Mouse (Mus musculus) forebrain, embryonic 10.5 days (tissue): ENCODE data around the gene Plekha6. TPM values are rescaled to one million over a fixed set of nuclear protein-coding genes. Genes with fewer than 3 reads are reported as not detected.

Source experiments
- DNase-seq: peaks from one replicate; pipeline ENCODE4 v3.0.0-alpha.2; 2017; ENCODE audit warnings: low spot score; ENCODE audit errors: extremely low spot score
- H3K27ac ChIP-seq: fragments of 300-500 bp; sonication (generic); 2 replicates; pipeline ENCODE4 v1.5.1; 2016; ENCODE audit warnings: mild to moderate bottlenecking
- H3K27me3 ChIP-seq: fragments of 300-500 bp; sonication (generic); 2 replicates; pipeline ENCODE4 v1.6.1; 2016; ENCODE audit warnings: mild to moderate bottlenecking; ENCODE audit not compliant: poor library complexity, severe bottlenecking
- H3K36me3 ChIP-seq: fragments of 300-500 bp; sonication (generic); replicated peaks from 2 replicates; pipeline ENCODE4 v1.6.1; 2016; ENCODE audit warnings: mild to moderate bottlenecking, moderate library complexity
- H3K4me1 ChIP-seq: fragments of 300-500 bp; sonication (generic); 2 replicates; pipeline ENCODE4 v1.6.1; 2016
- H3K4me3 ChIP-seq: fragments of 300-500 bp; sonication (generic); 2 replicates; pipeline ENCODE4 v1.5.1; 2016; ENCODE audit warnings: mild to moderate bottlenecking, moderate library complexity
- H3K9me3 ChIP-seq: fragments of 300-500 bp; sonication (generic); 2 replicates; pipeline ENCODE4 v1.6.1; 2016; ENCODE audit warnings: mild to moderate bottlenecking, moderate library complexity
- WGBS: fragments of 180-500 bp; shearing (Covaris S2); methylation state at CpG from one replicate; pipeline ENCODE4 v1.1.7; 2016; 5-methylcytosine and 5-hydroxymethylcytosine counted together
- polyA plus RNA-seq: library from polyadenylated mRNA; unstranded; fragments of >200 nt; fragmentation: Nextera tagmentation; extraction: Ambion mirVana; gene quantifications from 2 replicates; pipeline ENCODE4 v1.2.1, GENCODE M21; 2016

The Plekha6 gene
- polyA plus RNA-seq, 1 experiment from 2014 or later, result 9.9 TPM

DNA sequence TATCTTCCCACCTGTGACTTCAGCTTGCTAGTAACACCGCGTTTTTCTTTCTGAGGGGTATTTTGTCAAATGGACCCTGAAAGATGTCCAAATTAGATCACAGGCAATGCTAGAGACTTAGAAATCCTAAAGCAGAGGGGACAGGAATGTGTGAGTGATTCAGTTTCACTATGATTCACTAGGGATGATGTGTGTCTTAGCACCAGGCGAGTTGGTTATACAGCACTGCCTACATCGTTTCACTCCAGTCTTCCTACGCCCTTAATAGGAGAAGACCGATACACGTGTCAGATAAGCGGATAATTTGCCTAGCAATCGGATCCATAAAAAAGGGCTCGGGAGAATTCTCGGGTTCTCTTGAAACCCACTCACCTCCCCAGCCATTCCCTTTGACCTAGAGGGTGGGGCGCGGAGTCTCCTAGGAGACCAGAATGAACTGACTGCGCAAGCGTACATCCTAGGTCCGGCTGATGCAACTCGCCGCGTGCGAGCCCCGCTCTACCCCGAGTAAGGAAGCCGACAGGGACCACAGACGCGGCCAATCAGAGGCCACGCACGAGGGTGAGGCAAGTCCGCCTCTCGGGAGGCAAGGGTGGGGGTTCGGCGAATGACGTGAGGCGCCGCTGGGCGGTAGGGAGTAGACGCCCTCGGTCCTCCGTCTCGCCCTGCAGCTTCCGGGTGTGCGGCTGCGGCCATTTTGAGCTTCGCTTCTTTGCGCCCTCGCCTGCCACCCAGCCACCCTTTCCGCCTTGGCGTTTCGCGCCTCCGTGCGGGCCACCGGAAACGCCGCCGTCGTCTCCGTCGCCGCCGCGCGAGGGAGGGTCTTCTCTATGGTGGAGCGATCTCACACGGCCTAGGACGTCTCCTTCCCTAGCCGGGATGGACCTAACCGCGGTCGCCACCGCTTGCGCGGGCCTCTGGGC, 33.1 kb upstream of the Plekha6 start, which contains the start of gene Ppp1r15b:
Ppp1r15b (plus strand) TSS at position 506 of the 923 bp plus-strand sequence.
- peak within 1 kb of the TSS; percentile 99 for H3K27ac ChIP-seq
- no peaks in the 10 kb centered on the region for H3K9me3 ChIP-seq
- peaks cover 68% of the 10 kb centered on the region for H3K4me1 ChIP-seq
- peak within 1 kb of the TSS; percentile 98 for H3K4me3 ChIP-seq
- H3K27me3 ChIP-seq, result no peaks in the 10 kb centered on the region
- H3K36me3 ChIP-seq, result peaks cover 37% of the 10 kb centered on the region
- peak; percentile 99 for DNase-seq
- WGBS, result 2% methylated on average over 72 of the region's 72 CpGs

DNA sequence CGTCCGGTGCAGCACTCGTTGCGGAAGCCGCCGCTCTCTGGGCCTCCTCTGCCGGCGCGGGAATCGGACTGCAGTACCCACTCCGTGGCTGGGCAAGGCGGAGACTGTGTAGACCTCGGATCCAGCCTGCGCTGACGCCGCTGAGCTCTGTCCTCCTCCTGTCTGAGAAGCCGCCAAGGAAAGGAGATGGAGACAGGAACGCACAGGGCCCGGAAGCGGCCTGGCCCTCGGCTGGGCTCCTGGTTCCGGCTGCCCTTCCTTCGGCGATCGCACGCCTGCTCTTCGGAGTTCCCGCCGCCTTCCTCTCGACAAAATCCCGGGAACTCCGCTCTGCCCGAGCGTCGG, 32.5 kb upstream of the Plekha6 start:
- no peaks in the 10 kb centered on the region for H3K9me3 ChIP-seq
- WGBS, result under 1% methylated on average over 35 of the region's 35 CpGs
- H3K27me3 ChIP-seq, result no peaks in the 10 kb centered on the region
- H3K4me1 ChIP-seq, result peaks cover 66% of the 10 kb centered on the region
- H3K36me3 ChIP-seq, result peaks cover 44% of the 10 kb centered on the region
- peak overlapping the region; percentile 99 for H3K27ac ChIP-seq
- no peak for DNase-seq
- H3K4me3 ChIP-seq, result peak overlapping the region; percentile 98

DNA sequence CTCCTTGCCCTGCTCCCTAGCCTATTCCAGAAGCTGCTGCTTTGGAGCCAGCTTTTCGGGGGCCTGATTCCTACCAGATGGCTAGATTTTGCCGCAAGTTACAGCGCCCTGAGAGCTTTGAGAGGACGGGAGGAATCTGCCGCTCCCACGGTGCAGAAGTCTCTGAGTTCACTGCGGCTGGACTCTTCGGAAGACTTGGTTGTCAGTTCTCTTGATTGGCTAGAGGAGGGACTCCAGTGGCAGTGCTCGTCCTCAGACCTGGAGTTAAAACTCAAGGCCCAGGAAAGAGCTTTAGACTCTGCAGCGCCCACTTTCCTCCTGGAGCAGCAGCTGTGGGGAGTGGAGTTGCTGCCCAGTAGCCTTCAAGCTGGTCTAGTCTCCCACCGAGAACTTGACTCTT, 32.1 kb upstream of the Plekha6 start:
- no peak for DNase-seq
- under 1% methylated on average over 11 of the region's 11 CpGs for WGBS
- Histone ChIP-seq H3K9me3 (no peaks in the 10 kb centered on the region), H3K27me3 (no peaks in the 10 kb centered on the region), H3K4me1 (peaks cover 64% of the 10 kb centered on the region), H3K36me3 (peaks cover 48% of the 10 kb centered on the region), H3K27ac (peak overlapping the region; percentile 99), H3K4me3 (peak overlapping the region; percentile 98)

DNA sequence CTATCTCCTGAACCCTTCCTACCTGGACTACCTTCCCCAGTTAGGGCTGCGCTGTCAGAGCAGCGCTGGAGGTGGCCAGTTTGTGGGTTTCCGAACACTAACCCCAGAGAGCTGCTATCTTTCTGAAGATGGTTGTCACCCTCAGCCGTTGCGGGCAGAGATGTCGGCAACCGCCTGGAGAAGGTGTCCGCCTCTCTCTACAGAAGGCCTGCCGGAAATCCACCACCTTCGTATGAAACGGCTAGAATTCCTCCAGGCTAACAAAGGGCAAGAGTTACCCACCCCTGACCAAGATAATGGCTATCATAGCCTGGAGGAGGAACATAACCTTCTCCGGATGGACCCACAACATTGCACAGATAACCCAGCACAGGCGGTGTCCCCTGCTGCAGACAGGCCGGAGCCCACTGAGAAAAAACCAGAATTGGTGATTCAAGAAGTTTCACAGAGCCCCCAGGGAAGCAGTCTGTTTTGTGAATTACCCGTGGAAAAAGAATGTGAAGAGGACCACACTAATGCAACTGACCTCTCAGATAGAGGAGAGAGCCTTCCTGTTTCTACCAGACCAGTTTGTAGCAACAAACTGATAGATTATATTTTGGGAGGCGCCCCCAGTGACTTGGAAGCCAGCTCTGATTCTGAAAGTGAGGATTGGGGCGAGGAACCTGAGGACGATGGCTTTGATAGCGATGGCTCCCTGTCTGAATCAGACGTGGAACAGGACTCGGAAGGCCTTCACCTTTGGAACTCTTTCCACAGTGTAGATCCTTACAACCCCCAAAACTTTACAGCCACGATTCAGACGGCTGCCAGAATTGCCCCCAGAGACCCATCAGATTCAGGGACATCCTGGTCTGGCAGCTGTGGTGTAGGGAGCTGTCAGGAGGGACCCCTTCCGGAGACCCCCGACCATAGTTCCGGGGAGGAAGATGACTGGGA, 31.4 kb upstream of the Plekha6 start:
- Histone ChIP-seq H3K4me1 (peaks cover 64% of the 10 kb centered on the region), H3K27ac (peak overlapping the region; percentile 99), H3K4me3 (peak overlapping the region; percentile 98), H3K27me3 (no peaks in the 10 kb centered on the region), H3K36me3 (peaks cover 55% of the 10 kb centered on the region), H3K9me3 (no peaks in the 10 kb centered on the region)
- no peak for DNase-seq
- 28% methylated on average over 26 of the region's 26 CpGs for WGBS

DNA sequence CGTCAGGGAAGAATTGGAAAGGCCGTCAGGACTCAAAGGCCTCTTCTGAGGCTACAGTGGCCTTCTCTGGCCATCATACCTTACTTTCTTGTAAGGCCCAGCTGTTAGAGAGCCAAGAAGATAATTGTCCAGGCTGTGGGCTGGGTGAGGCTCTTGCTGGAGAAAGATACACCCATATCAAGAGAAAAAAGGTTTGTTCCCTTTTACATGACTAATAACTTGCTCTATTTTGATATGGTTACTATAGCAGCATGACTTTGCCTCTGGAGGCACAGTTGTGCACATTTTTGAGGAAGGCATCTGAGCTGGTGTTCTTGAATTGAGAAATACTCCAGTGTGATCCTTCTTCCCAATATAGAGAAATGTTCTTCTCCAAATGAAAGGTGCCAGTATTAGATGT, 30.6 kb upstream of the Plekha6 start:
- 48% methylated on average over 2 of the region's 2 CpGs for WGBS
- DNase-seq, result no peak
- peaks cover 63% of the 10 kb centered on the region for H3K36me3 ChIP-seq
- peak overlapping the region; percentile 99; the same call in 1 of the 2 replicates for H3K27ac ChIP-seq
- peak overlapping the region; percentile 98 for H3K4me3 ChIP-seq
- H3K4me1 ChIP-seq, result peaks cover 64% of the 10 kb centered on the region
- H3K9me3 ChIP-seq, result no peaks in the 10 kb centered on the region
- no peaks in the 10 kb centered on the region for H3K27me3 ChIP-seq

DNA sequence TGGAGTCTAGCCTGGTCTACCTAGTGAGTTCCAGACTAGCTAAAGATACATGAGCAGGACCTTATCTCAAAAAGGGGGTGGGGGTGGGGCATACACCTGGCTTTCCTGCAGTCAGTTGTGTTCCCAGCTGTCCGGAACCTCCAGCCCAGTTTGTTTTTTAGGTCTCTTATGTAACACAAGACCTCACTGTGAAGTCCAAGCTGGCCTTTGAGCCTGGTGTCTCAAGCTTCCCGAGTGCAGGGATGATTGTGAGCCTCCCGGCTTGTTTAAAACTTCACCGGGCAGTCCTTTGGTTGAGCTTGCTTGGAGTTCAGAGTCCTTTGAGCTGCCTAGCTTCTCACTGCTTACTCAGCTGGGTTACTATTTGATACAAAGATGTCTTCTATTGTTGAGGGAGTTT, 29.9 kb upstream of the Plekha6 start:
- peaks cover 63% of the 10 kb centered on the region for H3K4me1 ChIP-seq
- 62% methylated on average over 4 of the region's 4 CpGs for WGBS

DNA sequence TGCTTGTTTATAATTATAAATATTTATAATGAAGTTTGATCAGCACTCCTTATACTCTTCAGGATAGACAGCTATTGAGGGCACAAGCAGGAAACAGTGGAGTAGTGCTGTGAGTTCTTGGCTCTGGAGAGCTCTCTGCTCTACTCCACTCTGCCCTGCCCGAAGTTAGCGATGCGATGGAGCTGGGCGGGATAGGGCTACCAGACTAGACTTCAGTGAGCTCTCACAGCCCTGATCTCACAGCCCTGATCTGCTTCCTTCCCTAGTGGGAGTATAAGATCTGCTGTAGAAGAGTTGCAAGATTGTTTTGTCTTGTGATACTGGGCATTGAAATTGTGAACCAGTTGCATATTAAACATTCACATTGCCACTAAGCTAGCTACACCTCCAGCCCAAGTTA, 29.1 kb upstream of the Plekha6 start:
- 76% methylated on average over 4 of the region's 4 CpGs for WGBS
- Histone ChIP-seq H3K4me1 (peaks cover 55% of the 10 kb centered on the region), H3K9me3 (no peaks in the 10 kb centered on the region), H3K27ac (no peak overlapping the region), H3K27me3 (no peaks in the 10 kb centered on the region), H3K36me3 (peaks cover 77% of the 10 kb centered on the region), H3K4me3 (peak overlapping the region; percentile 98)
- no peak for DNase-seq

More for the DNA sequence above, 29.9 kb upstream of the Plekha6 start:
- no peaks in the 10 kb centered on the region for H3K27me3 ChIP-seq
- no peaks in the 10 kb centered on the region for H3K9me3 ChIP-seq
- peak overlapping the region; percentile 98 for H3K4me3 ChIP-seq
- H3K36me3 ChIP-seq, result peaks cover 69% of the 10 kb centered on the region
- DNase-seq, result no peak
- H3K27ac ChIP-seq, result peak overlapping the region; percentile 6; the same call in 1 of the 2 replicates

DNA sequence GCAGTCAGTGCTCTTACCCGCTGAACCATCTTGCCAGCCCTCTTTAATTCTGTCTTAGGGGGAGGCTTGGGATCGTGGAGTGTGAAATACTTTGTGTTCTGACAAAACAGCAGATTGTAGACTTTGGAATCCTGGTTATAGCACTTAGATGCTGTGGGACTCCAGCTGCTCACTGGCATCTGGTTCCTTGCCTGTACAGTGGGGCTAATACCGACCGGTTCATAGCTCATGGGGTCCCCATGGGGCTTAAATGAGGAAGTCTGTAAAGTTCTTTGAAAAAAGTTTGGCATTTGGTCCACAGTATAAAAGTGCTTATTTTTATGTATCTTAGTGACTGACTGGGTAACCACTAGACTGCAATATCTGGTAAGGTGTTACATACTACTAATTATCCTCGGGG, 28.2 kb upstream of the Plekha6 start:
- Histone ChIP-seq H3K4me3 (peak overlapping the region; percentile 98; the same call in 1 of the 2 replicates), H3K36me3 (peaks cover 86% of the 10 kb centered on the region), H3K27ac (no peak overlapping the region), H3K4me1 (peaks cover 46% of the 10 kb centered on the region), H3K27me3 (no peaks in the 10 kb centered on the region), H3K9me3 (no peaks in the 10 kb centered on the region)
- 91% methylated on average over 5 of the region's 5 CpGs for WGBS
- no peak for DNase-seq

DNA sequence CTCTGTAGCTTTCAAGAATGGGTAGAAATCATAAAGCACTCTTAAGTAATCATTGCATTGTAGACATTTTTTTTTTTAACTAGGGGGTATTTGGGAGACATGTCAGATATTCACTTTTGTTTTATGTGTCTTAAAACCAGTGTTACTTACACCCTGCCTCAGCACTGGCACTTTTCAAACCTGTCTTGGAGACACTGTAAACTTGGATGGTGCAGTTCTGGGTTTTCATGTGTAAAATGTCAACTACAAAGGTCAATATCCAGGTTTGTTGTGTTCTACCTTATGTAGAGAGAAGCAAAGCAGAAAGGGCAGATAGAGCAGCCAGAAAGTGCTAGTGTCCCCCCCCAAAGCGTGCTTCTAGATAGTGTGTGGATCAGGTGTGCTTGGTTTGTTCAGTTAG, 25.6 kb upstream of the Plekha6 start:
- Histone ChIP-seq H3K27ac (no peak overlapping the region), H3K27me3 (no peaks in the 10 kb centered on the region), H3K36me3 (peaks cover 93% of the 10 kb centered on the region), H3K9me3 (no peaks in the 10 kb centered on the region), H3K4me1 (peaks cover 27% of the 10 kb centered on the region), H3K4me3 (no peak overlapping the region)
- WGBS, result 97% methylated on average over 1 of the region's 1 CpGs
- DNase-seq, result no peak

DNA sequence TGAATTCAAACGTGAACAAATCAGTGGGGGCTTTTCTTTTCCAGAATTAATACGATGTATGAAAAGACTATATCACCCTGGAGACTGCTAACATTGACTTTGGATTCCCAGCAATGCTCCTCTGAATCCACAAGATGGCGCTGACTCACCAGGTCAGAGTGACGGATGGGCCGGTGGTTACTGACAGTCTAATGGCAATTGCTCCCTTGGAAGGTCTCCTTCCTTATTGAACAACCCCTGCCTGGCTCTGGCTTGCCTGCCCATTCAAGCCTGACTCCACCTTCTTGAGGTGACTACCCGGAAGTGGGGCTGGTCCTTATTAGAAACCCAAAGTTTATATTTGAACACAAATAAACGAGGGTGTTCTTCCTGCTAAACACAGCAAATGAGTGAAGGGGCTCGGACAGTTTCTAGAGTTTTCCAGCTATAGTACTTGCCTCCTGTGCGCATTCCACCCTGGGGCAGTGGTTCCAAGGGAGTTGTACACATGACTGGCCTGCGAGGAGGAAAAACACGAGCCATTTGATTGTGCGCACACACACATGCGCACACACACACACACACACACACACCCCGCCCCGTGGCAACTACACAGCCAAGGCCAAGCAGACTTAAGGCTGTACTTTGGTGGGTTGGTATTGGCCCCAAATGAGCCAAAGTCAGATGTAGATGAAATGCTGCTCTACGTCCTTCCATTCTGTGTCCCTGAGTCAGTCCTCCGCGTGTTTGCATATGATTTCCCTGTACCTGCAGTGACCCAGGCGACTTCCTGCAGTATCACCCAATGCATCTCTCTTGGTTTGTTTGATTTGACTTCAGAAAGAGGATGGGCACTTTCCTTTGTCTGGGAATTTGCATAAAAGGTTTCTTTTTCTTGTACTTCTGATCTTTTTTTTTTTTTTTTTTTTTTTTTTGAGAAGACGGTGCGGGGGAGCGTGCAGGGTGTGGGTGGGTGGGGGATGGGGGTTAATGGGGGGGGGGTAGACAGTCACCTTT, 17.7 kb upstream of the Plekha6 start:
- no peak for DNase-seq
- Histone ChIP-seq H3K4me3 (no peak overlapping the region), H3K27ac (no peak overlapping the region), H3K27me3 (no peaks in the 10 kb centered on the region), H3K36me3 (peaks cover 14% of the 10 kb centered on the region), H3K9me3 (peaks cover 10% of the 10 kb centered on the region; the same call in 1 of the 2 replicates), H3K4me1 (no peaks in the 10 kb centered on the region)
- 66% methylated on average over 22 of the region's 22 CpGs for WGBS

DNA sequence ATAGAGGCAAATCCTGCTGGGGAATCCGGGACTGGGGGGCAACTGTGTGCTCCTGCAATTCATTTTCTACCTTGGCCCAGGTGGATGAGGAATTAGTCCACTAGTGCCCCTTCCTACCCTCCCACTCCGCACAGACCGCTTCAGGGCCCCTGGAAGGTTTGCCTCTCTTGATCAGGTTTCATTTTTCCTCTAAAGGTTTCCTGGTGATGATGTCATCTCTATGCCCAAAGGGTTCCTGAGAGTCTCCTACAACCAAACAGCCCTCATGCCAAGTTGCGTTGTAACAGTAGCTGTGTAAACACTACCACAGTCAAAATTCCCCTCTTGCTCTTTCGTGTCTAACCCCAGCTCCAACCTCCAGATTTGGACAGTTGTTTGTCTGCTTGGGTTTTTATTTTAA, 16.7 kb upstream of the Plekha6 start:
- 85% methylated on average over 5 of the region's 5 CpGs for WGBS

DNA sequence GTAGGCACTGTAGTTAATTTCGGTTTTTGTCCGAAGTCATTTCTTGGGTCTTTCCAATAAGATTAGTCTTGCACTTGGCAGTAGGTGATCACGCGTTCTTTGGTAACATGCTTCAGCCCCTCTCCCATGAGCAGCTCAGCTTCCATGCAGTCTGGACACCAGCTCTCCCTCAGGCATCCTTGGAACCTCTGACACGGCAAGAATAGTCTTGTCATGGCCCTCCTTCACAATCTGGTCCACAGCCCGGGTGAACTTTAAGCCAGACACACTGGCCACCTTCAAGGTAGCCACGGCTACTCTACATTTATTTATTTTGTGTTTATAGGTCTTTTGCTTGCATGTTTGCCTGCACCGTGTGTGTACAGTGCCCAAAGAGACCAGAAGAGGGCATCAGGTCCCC, 15.9 kb upstream of the Plekha6 start:
- H3K4me3 ChIP-seq, result no peak overlapping the region
- 93% methylated on average over 8 of the region's 8 CpGs for WGBS
- DNase-seq, result no peak
- peaks cover 10% of the 10 kb centered on the region; the same call in 1 of the 2 replicates for H3K9me3 ChIP-seq
- no peaks in the 10 kb centered on the region for H3K36me3 ChIP-seq
- no peak overlapping the region for H3K27ac ChIP-seq
- no peaks in the 10 kb centered on the region for H3K27me3 ChIP-seq
- H3K4me1 ChIP-seq, result no peaks in the 10 kb centered on the region

More for the DNA sequence above, 16.7 kb upstream of the Plekha6 start:
- no peaks in the 10 kb centered on the region for H3K4me1 ChIP-seq
- H3K27me3 ChIP-seq, result no peaks in the 10 kb centered on the region
- no peak overlapping the region for H3K27ac ChIP-seq
- H3K36me3 ChIP-seq, result peaks cover 7% of the 10 kb centered on the region
- H3K4me3 ChIP-seq, result no peak overlapping the region
- DNase-seq, result no peak
- peaks cover 10% of the 10 kb centered on the region; the same call in 1 of the 2 replicates for H3K9me3 ChIP-seq
